Mouse (Mus musculus) Muller cell, postnatal 12 days (primary cell): ENCODE measurements around the gene Uroc1.

Experiments
- DNase-seq: peaks from one replicate; pipeline ENCODE4 v3.0.0-alpha.2; 2015; ENCODE audit errors: inconsistent ontology term

Gene Uroc1

DNA sequence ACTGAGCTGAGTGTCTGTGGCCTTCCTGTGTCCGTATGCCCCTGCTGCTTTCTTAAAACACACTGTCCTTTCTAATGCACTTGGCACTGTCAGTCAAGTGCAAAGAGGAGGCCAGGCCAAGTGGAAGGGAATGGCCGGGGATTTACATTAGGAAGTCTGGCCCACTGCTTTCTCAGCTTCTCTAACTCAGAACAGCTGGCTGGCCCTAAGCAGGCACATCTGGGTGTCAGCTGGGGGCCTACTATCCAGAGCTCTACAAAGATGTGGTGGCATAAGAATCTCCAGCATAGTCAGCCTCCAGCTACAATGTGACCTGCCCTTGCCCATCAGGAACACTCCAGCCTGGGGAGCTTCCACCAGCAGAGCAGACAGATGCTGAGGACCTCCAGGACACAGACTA lies 16.9 kb downstream of the Uroc1 start:
- DNase-seq = no peak

DNA sequence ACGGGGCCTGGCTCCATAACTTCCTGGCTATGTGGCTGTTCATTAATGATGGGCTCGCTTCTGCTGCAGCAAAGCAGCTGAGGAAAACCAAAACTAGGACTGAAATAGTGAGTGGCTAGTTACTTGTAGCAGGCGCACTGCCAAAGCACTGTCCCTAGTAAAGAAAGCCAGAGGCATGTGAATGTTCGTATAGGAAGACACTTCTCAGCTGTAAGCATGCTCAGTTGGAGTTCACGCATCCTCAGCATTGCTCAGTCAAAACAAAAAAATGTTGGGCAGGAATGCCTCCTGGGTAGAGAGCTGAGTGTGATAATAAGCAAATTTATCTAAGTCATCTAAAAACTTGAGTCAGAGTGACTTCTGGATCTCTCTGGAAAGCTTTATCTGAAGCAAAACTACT lies 25.1 kb downstream of the Uroc1 start:
- peak; percentile 49 for DNase-seq

DNA sequence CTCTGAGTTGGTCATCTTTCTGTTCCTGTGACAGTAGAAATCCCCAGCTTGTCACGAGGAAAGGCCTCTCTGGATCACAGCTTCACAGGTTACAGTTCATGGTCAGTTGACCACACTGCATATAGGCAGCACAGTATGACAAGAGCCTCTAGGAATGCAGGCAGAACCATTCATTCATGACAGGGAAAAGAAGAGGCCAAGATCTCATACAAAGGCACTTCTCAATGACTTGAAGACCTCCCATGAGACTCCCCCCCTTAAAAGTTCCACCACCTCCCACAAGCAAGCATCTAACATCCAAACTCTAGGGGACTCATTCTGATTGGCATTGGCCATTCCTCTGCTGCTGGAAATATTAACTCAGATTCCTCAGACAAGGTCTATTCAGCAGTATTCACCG lies 26.4 kb downstream of the Uroc1 start:
- DNase-seq = peak; percentile 78

DNA sequence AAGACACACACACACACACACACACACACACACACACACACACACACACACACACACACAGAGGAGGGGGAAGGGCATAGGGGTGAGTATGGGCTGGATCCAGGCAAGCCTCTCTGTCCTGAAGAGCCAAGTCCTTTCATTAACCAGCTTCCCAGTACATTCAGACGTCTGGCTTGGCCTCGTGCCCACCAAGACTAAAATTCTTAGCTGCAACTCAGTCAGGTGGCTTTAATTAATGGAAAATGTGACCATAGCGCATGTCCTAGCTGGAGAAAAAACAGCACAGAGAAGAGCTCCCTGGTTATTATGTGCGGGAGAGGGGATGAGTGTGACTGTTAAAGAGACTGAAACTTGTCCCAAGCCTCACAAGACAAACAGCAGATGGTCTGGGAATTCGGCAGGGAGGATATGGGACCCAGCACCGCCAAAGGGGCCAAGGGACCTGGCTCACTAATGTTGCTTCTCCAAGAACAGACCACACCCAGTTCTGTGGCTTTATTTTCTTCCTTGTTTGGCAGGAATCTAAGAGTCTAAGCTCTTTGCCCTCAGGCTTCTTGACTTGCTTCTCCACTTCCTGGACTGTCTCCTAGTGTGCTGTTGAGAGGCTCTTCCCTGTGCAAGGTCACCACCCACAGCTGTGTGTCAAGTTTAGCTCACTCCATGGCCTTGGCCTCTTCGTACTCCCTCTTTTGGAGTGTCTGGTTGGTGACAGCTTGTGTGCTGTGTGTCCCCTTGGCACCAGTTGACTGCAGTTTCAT lies 27.1 kb downstream of the Uroc1 start:
- peak; percentile 93 for DNase-seq

DNA sequence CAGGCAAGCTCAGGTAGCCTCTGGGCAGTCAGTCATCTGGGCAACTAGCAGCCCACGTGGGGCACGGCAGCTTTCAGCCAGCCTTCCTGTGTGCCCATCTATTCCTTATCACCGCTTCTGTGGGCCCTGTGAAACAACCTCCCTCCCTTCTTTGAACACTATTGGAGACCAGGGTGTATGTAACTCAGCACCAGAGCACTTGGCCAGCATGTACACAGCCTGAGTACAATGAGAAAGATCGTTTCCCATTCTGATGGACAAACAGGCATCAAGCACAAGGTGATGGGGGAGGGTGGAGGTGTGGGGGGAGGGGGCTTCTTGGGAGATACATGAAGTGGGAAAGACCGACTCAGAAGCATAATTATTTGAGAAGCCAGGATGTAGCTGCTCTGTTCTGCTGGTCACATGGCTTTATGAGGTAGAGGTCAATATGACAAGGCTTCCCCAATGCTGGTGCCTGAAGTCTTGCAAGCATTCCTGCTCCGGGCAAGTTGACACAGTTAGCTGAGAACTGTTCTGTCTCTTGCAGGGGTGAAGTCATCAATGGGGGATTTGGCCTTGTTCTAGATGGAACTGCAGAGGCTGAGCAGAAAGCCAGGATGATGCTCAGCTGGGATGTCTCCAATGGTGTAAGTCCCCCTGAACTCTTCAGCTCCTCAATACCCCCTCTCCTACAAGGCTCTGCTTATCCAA lies 28.0 kb downstream of the Uroc1 start:
- no peak for DNase-seq

DNA sequence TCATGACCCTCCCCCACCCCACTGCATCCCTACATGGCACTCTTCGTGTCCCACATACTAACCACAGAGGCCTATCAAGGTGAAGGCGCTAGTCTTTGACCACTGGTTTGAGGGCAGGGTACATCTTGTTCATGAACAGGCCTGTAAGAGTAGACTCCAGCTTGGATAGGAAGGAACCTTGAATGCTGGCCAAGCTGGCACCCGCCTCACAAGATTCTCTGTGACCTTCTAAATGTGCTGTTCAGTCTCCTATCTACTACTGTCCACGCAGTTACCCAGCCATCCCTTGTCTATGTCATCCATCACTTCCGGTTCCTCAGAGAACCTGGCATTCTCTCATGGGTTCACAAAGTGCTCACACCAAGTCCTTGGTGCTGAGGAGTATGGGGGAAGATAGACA lies 30.2 kb downstream of the Uroc1 start:
- DNase-seq = no peak

DNA sequence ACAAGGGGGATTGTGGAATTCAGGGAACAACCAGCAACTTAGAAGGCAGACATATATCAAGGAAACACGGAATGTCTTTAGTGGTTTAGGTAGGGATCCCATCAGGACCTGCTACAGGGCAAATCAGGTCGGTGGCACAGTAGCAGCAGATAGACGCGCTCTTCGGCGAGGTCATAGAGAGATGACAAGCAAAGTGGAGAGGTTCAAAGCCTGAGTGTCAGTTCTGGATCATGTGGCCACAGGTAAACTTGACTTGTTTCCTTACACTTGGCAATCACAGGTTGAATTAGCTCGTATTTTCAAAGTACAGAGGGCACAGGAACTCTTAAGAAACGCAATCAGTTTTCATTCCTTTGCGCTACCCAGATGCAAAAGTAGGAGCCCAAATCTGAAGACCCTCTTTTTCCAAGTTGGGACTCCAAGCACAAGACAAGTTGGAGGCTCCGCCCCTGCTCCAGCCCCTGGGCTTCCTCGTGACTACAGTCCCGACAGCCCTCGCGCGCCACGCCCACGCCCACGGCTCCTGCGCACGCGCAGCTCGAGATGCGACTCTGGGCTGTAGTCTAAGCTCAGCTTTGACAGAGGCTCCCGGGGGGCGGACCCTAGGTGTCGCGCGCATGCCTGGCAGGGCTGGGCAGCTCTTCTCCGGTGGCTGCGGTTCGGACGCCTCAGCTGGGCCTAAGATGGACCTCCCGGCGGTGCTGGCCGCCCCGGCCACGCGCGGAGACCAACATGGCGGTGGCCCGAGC lies 36.1 kb downstream of the Uroc1 start, which contains the start of gene Zxdc:
TSS of gene Zxdc (plus strand) at position 517 of the 749 bp plus-strand sequence.
- DNase-seq = peak; percentile 99

DNA sequence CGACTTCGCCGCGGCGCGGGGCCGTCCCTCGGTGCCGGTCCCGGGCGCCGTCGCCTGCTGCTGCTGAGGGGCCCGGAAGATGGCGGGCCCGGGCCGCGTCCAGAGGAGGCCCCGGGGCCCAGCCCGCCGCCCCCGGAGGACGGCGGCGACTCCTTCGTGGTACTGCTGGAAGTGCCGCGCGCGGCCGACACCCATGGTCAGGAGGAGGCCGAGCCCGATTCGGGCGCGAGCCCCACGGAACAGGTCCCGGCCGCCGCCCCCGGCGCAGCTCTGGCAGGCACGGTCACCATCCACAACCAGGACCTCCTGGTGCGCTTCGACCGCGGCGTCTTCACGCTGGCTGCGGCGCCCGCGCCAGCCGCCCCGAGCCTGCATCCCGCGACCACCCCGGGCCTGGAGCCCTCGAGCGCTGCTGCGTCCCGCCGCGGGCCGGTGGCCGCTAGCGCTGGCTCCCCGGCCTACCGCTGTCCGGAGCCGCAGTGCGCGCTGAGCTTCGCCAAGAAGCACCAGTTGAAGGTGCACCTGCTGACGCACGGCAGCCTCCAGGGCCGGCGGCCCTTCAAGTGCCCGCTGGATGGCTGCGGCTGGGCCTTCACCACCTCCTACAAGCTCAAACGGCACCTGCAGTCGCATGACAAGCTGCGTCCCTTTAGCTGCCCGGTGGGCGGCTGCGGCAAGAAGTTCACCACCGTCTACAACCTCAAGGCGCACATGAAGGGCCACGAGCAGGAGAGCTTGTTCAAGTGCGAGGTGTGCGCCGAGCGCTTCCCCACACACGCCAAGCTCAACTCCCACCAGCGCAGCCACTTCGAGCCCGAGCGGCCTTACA lies 36.9 kb downstream of the Uroc1 start:
- peak; percentile 50 for DNase-seq

DNA sequence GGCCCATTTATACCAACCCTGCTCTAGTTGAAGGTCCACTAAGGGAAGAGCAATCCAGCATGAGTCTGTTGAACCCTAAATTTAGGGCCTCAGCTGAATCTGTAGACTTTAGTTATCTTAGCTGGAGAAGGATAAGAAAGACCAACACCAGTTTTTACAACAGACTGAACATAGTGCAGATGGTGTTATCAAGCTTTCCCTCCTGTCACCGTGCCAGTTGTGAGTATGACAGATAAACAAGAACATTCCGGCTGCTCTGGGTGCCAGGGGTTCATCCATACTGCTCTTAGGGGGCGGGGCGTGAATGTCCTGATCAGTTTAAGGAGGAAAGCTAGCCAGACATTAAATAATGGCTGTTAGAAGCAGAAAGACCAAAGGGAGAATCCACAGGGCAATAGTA lies 41.6 kb downstream of the Uroc1 start:
- DNase-seq = no peak

DNA sequence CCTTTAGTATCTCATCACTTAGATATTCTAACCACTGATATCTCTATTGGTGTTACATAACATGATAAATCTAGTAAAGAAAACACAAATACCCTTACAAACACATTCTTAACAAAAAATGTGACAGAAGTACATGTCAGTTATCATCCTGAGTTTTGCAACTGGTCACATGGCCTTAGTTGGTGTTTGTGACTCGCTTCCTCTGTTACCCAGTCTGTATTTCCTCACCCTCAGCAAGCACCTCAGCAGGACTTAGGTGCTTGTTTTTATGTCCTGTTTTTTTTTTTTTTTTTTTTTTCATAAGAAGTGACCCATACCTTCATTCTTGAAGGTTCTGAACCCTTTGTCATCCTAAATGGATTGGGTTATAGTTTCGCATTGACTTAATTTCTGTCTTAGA lies 44.6 kb downstream of the Uroc1 start:
- no peak for DNase-seq

DNA sequence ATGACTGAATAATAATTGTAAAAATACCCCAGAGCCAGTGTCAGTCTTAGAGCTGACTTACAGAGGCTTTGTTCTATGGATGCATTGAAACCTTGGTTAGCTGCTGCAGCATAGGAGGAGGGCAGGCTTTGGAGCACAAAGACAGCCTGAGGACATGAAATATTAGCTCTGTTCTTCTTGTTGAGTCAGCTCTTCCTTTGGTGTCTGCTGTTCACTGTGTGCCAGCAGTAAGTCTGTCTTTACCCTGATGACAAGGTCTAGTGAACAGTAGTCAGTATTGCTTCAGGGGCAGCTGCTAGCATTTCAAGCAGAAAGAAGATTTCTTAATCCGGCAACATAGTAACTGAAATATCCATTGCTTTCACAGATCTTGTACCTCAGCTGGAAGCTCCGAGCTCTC lies 48.4 kb downstream of the Uroc1 start:
- peak; percentile 24 for DNase-seq

DNA sequence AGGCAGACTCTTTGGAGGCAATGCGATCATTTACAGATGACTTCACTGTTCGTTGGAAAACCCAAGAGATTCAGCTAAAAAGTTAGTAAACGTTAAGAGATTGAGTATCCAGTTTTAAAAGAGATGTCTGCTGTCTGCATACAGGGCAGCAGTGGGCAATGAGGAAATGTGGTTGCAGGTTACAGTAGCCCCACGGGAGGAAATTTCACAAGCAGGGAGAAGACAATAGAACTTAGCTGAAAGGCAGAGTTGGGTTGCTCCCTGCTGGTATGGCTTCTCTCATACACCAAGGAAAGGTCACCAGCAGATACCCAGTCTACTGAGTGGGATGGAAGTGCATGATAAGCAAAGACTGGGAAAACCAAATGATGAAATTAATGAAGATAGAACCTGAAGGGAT lies 57.5 kb downstream of the Uroc1 start:
- no peak for DNase-seq

DNA sequence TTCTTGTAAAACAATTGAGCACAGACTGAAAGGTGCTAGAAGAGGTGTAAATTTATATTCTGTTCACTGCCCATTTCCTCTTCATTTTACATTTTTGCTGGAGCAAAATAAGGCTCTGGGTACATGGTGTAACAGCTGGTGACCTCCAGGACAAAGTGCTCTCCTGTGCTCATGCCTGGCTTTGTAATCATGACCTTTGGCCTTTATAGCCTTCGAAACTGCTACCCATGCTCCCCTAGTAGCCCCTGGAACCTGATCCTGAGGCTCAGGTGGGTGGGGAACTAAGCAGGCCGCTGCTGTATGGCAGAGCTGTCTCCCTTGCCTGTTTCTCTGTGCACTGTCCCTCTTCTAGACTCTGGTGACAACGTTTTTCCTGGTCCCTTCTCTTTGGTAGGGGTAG lies 60.9 kb downstream of the Uroc1 start:
- DNase-seq = no peak

DNA sequence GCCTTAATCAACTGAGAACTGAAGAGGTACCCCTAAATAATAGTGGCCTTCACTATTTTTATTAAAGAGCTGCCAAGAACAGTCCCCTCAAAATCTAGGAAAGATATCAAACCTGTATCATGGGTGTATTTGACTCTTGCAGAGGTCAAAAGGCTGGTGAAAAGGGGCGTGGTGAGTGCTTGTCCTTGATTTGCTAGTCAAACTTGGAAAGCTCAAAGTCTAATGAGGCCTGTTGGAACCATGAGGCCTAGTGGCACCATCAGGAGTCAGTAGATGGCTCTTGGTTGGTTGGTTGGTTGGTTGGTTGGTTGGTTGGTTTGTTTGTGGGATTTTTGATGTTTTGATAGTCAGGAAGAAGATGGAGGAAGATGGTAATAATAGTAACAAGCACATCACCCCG lies 62.7 kb downstream of the Uroc1 start:
- no peak for DNase-seq

DNA sequence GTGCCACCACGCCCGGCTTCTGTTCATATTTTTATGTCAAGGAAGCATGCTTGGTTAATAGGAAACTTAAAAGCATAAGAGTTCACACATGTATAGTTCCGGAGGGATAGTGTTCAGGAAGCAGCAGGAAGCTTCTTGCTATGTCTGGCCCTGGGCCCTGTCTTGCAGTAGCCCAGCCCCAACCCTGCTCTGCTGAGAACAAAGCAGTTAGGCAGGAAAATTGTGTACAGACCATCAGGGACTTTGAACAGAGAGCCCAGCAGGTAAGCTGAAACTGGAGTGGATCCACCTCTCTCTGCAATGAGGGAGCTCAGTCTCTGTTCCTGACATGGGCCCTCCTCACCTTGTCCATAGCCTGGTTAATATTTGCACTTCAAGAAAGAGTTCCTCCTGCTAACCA lies 64.2 kb downstream of the Uroc1 start:
- DNase-seq = no peak

DNA sequence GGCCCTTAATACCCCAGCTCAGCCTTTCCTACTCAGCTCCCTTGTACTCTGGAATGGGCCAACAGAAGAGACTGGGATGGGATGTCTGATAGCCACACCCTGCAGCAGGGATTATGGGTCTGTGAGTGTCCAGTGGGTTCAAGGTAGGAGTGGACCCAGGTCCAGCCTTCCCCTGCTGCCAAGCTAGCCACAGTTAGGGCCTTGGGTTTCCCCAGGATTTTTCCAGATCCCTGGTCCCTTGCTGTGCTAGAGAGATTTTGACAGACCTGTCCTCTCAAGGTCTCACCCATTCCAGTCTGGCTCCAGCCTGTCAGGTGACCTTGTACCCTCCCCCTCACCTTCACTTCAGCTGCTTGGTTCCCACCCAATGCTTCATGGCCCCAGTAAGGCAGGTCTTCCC lies 75.5 kb downstream of the Uroc1 start:
- DNase-seq = no peak

DNA sequence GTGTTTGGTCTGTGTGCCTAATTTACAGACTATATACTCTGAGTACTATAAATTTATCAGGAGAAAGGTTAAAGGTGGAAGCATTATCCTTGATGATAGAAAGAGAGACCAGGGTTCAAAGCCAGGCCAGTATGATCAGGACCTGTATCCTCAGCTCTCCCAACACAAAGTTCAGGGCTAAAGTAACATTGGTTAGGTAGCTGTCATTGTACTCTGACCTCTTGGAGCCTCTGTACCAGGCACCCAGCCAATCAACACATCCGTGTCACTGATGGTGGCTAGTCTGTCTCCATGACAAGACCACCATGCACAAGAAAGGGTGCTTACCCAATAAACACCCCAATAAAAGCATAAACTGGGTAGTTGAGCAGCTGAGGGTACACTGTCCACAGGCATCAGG lies 77.9 kb downstream of the Uroc1 start:
- DNase-seq = no peak

DNA sequence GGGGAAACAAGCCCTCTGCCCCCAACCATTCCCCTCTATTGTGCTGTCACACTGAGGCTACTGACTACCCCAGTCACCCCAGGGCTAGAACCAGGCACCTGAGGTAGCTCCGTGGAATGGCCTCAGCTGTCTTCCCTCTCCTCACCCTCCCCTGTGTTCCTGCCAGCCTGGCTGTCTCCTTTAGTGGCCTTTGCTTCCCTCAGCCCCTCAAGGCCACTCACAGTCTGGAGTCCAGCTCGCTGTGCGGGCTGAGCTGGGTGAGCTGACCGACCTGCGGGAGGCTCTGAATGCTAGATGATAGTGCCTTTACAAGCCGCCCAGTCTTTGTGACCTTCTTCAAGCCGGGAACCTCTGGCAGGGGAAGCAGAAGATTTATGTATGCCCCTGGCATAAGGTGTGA lies 78.8 kb downstream of the Uroc1 start:
- DNase-seq = no peak
